Mouse (Mus musculus): Measurements from ENCODE around the gene Ankrd11. TPM values are rescaled to one million over a fixed set of nuclear protein-coding genes. Genes with fewer than 3 reads are reported as not detected.

Ankrd11 gene
- polyA plus RNA-seq, 1 experiment, result 48.7 TPM

- no peak for DNase-seq (ENCODE audit: low read depth)
These were observed 191.3 kb downstream of the Ankrd11 start for GRCm38 (mm10) chr8:122850641-122851240.

- DNase-seq (ENCODE audit: low read depth), result no peak
These were observed 192.7 kb downstream of the Ankrd11 start for GRCm38 (mm10) chr8:122849152-122849910.

- DNase-seq (ENCODE audit: low read depth), result no peak
These were observed 194.1 kb downstream of the Ankrd11 start, which contains the start of gene Cdh15 for GRCm38 (mm10) chr8:122847829-122848561. Gene Cdh15 (plus strand): TSS chr8:122847966.

GRCm38 (mm10) chr8:122845662-122846061 is 196.4 kb downstream of the Ankrd11 start:
- no peak for DNase-seq (ENCODE audit: low read depth)

GRCm38 (mm10) chr8:122844161-122844560 is 197.9 kb downstream of the Ankrd11 start:
- no peak for DNase-seq (ENCODE audit: low read depth)

GRCm38 (mm10) chr8:122836696-122837095 is 205.4 kb downstream of the Ankrd11 start:
- DNase-seq (ENCODE audit: low read depth), result no peak

GRCm38 (mm10) chr8:122836199-122836598 is 205.9 kb downstream of the Ankrd11 start:
- no peak for DNase-seq (ENCODE audit: low read depth)

- no peak for DNase-seq (ENCODE audit: low read depth)
These were observed 207.1 kb downstream of the Ankrd11 start for GRCm38 (mm10) chr8:122834971-122835370.

GRCm38 (mm10) chr8:122834416-122834815 is 207.7 kb downstream of the Ankrd11 start:
- no peak for DNase-seq (ENCODE audit: low read depth)

Other genes with a start within 250 kb of the Ankrd11 start
- not detected in 2 replicates for gene Cdh15, start 194.3 kb downstream of the Ankrd11 start, polyA plus RNA-seq (2012; rRNA removed)
- 113 and 128 TPM in 2 replicates for gene Spg7, start 20.7 kb upstream of the Ankrd11 start, polyA plus RNA-seq (2012; rRNA removed)
- gene Rpl13, start 60.1 kb upstream of the Ankrd11 start, polyA plus RNA-seq (2012; rRNA removed), result 1,855 and 2,227 TPM in 2 replicates
- 3.7 and 6.1 TPM in 2 replicates for gene Cpne7, start 75.1 kb upstream of the Ankrd11 start, polyA plus RNA-seq (2012; rRNA removed)
- gene Sult5a1, start 116.0 kb upstream of the Ankrd11 start, polyA plus RNA-seq (2012; rRNA removed), result 73.5 and 81.9 TPM in 2 replicates
- 94.5 and 111 TPM in 2 replicates for gene Dpep1, start 144.0 kb upstream of the Ankrd11 start, polyA plus RNA-seq (2012; rRNA removed)
- gene Chmp1a, start 170.5 kb upstream of the Ankrd11 start, polyA plus RNA-seq (2012; rRNA removed), result 126 and 136 TPM in 2 replicates
- 3.4 and 6.6 TPM in 2 replicates for gene Spata33, start 170.6 kb upstream of the Ankrd11 start, polyA plus RNA-seq (2012; rRNA removed)
- 58.8 and 64.5 TPM in 2 replicates for gene Cdk10, start 182.6 kb upstream of the Ankrd11 start, polyA plus RNA-seq (2012; rRNA removed)
- gene Spata2l, start 194.0 kb upstream of the Ankrd11 start, polyA plus RNA-seq (2012; rRNA removed), result 13.3 and 17.4 TPM in 2 replicates
- gene Zfp276, start 211.9 kb upstream of the Ankrd11 start, polyA plus RNA-seq (2012; rRNA removed), result 30.5 and 35.1 TPM in 2 replicates
- 54.0 and 57.9 TPM in 2 replicates for gene Vps9d1, start 212.1 kb upstream of the Ankrd11 start, polyA plus RNA-seq (2012; rRNA removed)

All from gonadal fat pad, adult 2 months (tissue).